Mouse (Mus musculus) kidney, postnatal 36 days (tissue): Measurements from ENCODE around the gene Cit.

Experiments used
- DNase-seq, 2 experiments: peaks; one replicate each; pipeline ENCODE4 v3.0.0; 2021 to 2022; ENCODE audit warnings: mixed read lengths in 2 of 2

Cit gene

DNA sequence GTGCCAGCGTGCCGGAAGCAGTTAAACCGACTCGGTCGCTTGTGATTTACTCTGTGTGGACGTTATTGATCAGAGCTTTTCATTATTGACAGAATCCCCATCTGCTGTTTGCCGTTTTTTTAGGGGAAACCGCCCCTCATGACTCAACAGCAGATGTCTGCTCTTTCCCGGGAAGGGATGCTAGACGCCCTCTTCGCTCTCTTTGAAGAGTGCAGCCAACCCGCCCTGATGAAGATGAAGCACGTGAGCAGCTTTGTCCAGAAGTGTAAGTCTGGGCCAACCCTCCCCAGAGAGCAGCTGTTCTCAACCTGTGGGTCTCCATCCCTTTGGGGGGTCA lies 5.9 kb downstream of the Cit start:
- no peak for DNase-seq

DNA sequence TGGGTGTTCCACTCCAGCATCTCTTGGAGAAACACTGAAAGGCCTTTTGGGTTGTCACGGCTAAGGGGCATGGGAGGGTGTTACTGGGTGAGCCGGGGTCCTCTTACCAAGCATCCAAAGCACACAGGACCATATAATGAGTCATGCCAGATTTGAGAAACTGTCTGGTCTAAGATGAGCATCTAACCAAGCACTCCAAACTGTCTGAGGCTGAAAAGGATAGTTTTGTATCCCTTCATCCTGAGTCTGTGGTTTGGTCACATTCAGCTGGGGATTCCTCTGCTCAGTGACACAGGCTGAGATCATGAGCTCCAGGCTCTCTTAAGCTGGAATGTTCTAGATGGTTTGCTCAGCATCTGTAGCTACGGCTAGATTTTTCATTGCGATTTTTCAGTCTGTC lies 7.4 kb downstream of the Cit start:
- no peak for DNase-seq

DNA sequence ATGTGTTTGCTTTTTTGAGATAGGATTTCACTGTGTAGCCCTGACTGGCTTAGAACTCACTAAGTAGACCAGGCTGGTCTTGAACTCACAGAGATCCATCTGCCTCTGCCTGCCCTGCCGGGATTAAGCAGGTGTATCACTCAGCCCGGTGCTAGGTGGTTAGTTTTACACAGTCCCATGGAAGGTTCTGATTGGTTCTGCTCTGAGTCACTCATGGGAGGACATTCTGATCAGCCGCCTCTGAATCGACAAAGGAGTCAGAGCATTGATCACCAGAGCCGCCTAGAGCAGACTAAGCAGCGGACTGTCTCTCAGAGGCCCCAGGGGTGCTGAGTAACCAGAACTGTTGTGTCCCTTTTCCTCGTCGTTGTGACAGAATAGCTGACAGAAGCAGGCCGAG lies 8.6 kb downstream of the Cit start:
- no peak for DNase-seq

DNA sequence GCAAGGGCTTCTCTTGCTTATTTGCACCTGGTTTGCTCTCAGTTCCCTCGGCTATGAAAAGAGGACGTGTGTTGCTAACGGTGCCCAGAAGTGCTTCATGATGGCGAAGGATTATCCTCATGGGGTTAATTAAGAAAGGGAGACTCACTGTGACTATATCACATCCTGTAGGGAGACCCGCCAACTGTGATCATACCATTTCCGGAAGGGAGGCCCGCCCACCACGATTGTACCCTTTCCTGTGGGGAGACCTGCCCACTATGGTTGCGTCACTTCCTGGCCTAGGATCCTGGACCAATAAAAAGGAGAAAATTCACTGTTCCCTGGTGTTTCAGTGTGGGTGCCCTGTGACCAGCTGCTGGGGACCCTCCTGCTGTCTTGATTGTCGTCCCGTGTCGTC lies 9.3 kb downstream of the Cit start:
- DNase-seq: peak; percentile 68 to 72

GRCm38 (mm10) chr5:115858652-115859051 lies 13.6 kb downstream of the Cit start:
- peak; percentile 76 to 77 for DNase-seq

GRCm38 (mm10) chr5:115859461-115859860 lies 14.4 kb downstream of the Cit start:
- no peak for DNase-seq

DNA sequence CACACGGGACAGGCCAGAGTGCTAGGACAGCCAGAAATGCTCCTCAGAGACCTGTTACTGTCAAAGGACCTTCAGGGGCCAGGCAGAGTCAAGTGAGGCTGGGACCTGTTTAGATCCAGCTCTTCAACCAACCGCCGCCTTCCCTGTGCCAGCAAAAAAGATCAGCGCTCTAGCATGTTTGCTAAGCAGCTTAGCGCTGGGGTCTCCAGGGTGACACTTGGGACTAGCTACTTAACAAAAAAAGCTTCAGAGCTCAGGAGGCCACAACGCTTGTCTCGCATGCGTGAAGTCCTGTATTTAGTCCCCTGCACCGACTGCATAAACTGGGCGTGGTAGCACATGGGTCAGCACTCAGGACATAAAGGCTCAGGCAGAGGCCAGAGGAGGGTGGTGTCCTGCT lies 16.9 kb downstream of the Cit start:
- no peak for DNase-seq

GRCm38 (mm10) chr5:115862439-115862838 lies 17.4 kb downstream of the Cit start:
- no peak for DNase-seq

DNA sequence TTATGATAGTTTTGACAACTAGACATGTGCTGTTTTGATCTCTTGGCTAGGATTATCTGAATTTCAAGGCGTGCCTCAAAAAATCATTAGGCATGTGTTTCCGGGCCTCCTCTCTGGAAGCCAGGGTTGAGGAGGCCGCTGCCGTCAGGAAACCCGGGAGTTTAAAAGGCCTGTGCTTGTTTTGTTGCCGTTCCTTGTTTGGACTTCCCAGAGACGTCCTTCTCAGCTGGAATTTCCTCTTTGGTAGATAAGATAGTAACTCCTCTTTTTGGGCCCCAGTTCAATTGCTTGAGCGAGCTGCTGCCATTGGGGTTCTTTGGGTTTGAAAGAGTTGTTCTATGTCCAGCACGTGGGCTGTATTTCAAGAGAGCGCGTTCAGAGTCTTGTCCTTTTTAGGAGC lies 21.2 kb downstream of the Cit start:
- peak; percentile 32 to 40 for DNase-seq

DNA sequence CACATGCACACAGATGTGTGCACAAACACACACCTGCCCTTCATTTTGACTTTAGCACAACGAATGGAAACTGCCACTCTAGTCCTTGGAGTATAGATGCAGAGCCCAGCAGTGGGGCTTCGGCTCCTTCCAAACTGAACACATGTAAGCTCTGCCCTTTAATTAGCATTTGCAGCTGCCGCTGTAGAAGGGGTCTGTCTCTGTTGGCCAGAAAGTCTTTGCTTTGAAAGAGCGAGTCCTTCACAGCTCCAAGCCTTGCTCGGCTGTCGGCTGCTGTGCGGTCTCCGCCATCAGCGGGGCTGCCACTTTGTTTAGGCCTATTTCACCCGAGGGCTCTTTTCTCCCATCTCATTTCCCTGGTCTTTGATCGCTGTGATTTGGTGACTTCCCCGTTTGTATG lies 23.5 kb downstream of the Cit start:
- no peak for DNase-seq

DNA sequence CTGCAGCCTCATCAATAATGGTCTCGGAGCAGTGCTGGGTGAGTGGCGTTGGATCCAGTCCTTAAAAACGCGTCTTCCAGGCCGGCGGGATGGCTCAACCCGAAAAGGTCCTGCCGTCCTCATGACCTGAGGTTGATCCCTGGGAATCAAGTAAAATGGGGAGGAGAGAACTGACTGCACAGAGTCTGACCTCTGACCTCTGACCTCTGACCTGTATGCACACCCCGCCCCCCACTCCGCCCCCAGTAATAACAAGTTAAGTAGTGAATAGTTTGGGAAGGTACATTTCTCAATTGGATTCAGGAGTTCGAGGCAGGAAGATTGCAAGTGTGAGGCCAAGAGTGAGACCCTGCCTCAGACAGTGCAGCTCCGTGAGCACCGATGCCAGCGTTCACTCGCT lies 24.1 kb downstream of the Cit start:
- DNase-seq: no peak

- no peak for DNase-seq
Measured at GRCm38 (mm10) chr5:115871153-115871552, 26.1 kb downstream of the Cit start.

DNA sequence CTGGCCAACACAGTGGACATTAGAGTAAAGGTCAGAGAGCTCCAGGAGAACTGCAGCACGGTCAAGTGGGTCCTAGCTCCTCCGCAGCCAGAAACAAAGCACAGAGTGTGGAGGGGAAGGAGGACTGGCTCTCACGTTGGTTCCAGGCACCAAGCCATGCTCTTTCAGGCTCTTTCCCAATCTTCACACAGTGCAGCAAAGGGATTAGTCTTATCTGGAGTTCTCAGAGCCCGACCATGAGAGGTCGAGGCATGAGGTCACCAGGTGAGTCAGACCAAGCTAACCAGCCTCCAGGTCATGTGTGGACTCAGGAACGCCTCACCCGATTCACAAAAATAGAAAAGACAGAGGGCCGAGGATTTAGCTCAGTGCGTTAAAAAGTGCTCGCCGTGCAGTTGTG lies 27.0 kb downstream of the Cit start:
- DNase-seq: no peak

- no peak for DNase-seq
Measured at GRCm38 (mm10) chr5:115872956-115873355, 27.9 kb downstream of the Cit start.

DNA sequence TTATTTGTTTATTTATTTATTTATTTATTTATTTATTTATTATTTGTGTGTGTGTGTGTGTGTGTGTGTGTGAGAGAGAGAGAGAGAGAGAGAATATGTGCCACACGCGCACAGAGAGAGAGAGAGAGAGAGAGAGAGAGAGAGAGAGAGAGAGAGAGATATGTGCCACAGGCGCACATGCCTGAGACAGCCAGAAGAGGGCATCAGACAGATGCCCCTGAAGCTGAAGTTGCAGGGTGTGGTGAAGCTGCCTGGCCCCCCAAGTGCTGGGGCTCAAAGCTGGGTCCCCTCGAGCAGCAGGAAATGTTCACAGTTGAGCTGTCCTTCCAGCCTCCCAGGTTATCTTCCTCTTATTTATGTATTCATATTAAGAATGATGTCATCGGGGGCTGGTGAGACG lies 32.3 kb downstream of the Cit start:
- DNase-seq: no peak

DNA sequence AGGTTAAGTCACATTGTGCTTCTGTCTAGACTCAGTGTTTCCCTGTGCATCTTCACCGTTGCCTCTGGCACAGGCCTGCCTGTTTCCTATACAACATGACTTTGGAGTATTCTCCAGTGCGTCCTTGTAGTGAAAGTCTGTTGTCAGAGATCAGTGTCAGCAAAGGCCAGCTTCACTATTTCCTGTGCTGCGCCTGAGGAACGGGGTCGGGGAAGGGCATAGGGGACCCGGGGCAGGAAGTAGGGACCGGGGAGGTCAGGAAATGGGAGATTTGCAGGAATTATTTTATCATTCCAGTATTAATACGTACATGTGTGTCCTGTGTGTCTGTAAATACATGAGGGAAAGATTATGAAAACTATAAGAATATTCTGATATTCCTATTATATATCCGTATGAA lies 37.1 kb downstream of the Cit start:
- DNase-seq: peak; percentile 25 to 56

DNA sequence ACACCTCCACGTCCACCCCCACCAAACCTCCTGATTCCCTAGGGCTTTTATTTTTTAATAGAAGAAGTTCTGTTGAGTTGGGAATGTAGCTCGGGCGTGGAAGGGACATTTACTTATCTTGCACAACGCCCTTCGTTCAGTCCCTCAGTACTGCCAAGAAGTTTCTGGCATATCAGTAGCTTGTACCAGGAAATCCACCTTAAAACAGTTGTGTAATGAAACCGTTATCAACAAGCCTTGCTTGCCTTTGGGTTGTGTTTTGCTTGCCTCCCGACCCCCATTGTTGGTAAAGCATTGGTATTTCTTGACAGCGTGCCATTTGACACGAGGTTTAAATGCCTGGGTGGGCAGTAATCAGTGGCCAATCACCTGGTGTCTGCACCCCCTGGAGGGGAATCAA lies 39.4 kb downstream of the Cit start:
- DNase-seq: no peak

GRCm38 (mm10) chr5:115893772-115894171 lies 48.7 kb downstream of the Cit start:
- no peak for DNase-seq

GRCm38 (mm10) chr5:115897036-115897435 lies 52.0 kb downstream of the Cit start:
- DNase-seq: no peak

GRCm38 (mm10) chr5:115907037-115908009 lies 62.2 kb downstream of the Cit start:
- DNase-seq: peak in 1 of 2 experiments; percentile 55

GRCm38 (mm10) chr5:115908251-115908650 lies 63.2 kb downstream of the Cit start:
- DNase-seq: no peak

- DNase-seq: no peak
Measured at GRCm38 (mm10) chr5:115908699-115909098, 63.6 kb downstream of the Cit start.

GRCm38 (mm10) chr5:115909106-115909505 lies 64.0 kb downstream of the Cit start:
- DNase-seq: peak; percentile 12 to 51

DNA sequence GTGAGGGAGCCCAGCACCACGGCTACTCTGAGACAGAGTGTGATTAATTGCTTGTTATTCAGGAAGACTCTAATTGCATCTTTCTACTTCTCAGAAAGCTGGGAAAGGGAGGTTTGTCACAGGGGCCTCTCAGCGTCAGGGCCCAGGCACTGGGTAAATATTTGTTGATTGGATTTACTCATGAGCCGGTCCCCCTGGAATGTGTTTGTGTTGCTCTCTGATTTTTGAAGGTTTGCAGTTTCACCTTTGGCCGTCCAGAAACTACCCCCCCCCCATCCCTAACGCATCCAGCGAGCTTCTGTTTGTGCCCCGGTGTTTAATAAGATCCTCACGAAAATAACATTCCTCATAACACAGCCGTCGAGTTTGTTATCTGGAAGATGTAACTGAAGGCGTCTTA lies 65.4 kb downstream of the Cit start:
- no peak for DNase-seq

- no peak for DNase-seq
Measured at GRCm38 (mm10) chr5:115915481-115915880, 70.4 kb downstream of the Cit start.
